Comparison of ENCODE assay signal across 10 mouse cellular contexts in the genomic region with DNA sequence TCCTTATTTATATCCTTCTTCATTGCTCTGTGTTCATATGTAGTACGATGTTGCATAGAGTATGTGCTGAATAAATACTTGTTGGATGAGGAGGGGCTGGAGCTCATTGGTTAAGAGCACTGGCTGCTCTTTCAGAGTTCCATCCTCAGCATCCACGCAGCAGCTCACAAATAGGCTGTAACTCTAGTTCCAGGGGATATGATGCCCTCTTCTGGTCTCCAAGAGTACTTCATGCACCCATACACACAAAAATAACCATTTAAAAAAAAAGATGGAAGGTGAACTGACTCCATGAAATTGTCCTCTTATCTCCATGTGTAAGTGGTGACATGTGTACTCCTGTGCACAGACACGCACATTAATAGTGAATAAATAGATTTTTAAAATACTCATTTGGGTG. TPM values are rescaled to one million over a fixed set of nuclear protein-coding genes. Genes with fewer than 3 reads are reported as not detected.
DNase-seq lines count a peak whose midpoint lies in the region; ATAC-seq and TF ChIP-seq lines count a peak whose summit lies in the region.
"Had no signal": no experiment of that assay in that cellular context is flagged by ENCODE, and none has a peak within 500 bp of the region (broad histone marks: within the 10 kb centered on the region; RNA-seq: fewer than 3 reads in every experiment).

No protein-coding gene starts in this region.

- no peak for TF ChIP-seq POLR2A in liver, adult 2 months (IDR thresholded peaks at IDR 0.05; ENCODE audit: extremely low read depth, insufficient read depth, low read length)

- peaks cover 9% of the 10 kb centered on the region for H3K36me3 ChIP-seq in liver, adult 2 months (ENCODE audit: control insufficient read depth, insufficient read depth, low read length)
- H3K36me3 ChIP-seq in ES-E14 (ENCODE audit: control insufficient read depth, insufficient read depth, low read length, poor library complexity, severe bottlenecking), result no peaks in the 10 kb centered on the region
- peaks cover 4% of the 10 kb centered on the region; the same call in 1 of the 2 replicates for H3K36me3 ChIP-seq in midbrain, embryonic 10.5 days
- H3K36me3 ChIP-seq: limb, embryonic 12.5 days had no signal

- H3K27me3 ChIP-seq in liver, adult 2 months (ENCODE audit: control insufficient read depth, insufficient read depth, low read length), result no peaks in the 10 kb centered on the region
- H3K27me3 ChIP-seq in midbrain, embryonic 10.5 days (ENCODE audit: low read depth, poor library complexity, severe bottlenecking), result no peaks in the 10 kb centered on the region
- H3K27me3 ChIP-seq: forebrain, embryonic 15.5 days; limb, embryonic 12.5 days had no signal

- 54% methylated on average over 3 of the region's 3 CpGs for WGBS in liver, adult 2 months
- 51% methylated on average over 3 of the region's 3 CpGs for WGBS in midbrain, embryonic 10.5 days

- no peak overlapping the region for H3K27ac ChIP-seq in liver, adult 2 months (replicated peaks; ENCODE audit: insufficient read depth, low read depth, low read length)
- no peak overlapping the region for H3K27ac ChIP-seq in ES-E14 (ENCODE audit: insufficient read depth, low read depth, low read length, poor library complexity, severe bottlenecking)
- no peak overlapping the region for H3K27ac ChIP-seq in midbrain, embryonic 10.5 days (replicated peaks)
- H3K27ac ChIP-seq: forebrain, embryonic 15.5 days; limb, embryonic 12.5 days had no signal

- H3K9me3 ChIP-seq in ES-E14 (ENCODE audit: control insufficient read depth, insufficient read depth, low read depth, low read length), result no peaks in the 10 kb centered on the region
- no peaks in the 10 kb centered on the region for H3K9me3 ChIP-seq in midbrain, embryonic 10.5 days (replicated peaks)
- H3K9me3 ChIP-seq: forebrain, embryonic 15.5 days had no signal

- in situ Hi-C loops in ES-E14 (cut with MboI; ENCODE audit: low sequenced_read_pairs in 2 of 2, unreplicated experiment in 2 of 2), result no loop called here

- no peak overlapping the region for H3K4me3 ChIP-seq in liver, adult 2 months (ENCODE audit: insufficient read depth, low read depth, low read length)
- no peak overlapping the region for H3K4me3 ChIP-seq in ES-E14 (ENCODE audit: insufficient read depth in 1 of 2, low read depth in 1 of 2, low read length in 2 of 2, poor library complexity in 1 of 2, severe bottlenecking in 1 of 2)
- no peak overlapping the region for H3K4me3 ChIP-seq in midbrain, embryonic 10.5 days
- H3K4me3 ChIP-seq: forebrain, embryonic 15.5 days; limb, embryonic 12.5 days had no signal

- peak; percentile 18 to 45 for DNase-seq in cerebellum, postnatal 14 days
- peak; percentile 20 for DNase-seq in liver, adult 2 months (ENCODE audit: extremely low read depth, low read depth, low spot score)
- no peak for DNase-seq in liver
- DNase-seq in ES-E14 (ENCODE audit: low read depth, low spot score), result peak; percentile 29
- DNase-seq in forelimb bud, embryonic 11.5 days (ENCODE audit: low read depth, low spot score), result peak; percentile 11
- DNase-seq in right cerebral cortex, postnatal 4 days, result no peak
- DNase-seq in midbrain, embryonic 10.5 days (ENCODE audit: low spot score), result no peak

- no peak overlapping the region for H3K9ac ChIP-seq in liver, adult 2 months (ENCODE audit: low read depth, low read length)
- H3K9ac ChIP-seq in ES-E14 (ENCODE audit: insufficient read depth, low read depth, low read length, poor library complexity, severe bottlenecking), result no peak overlapping the region
- H3K9ac ChIP-seq: forebrain, embryonic 15.5 days; limb, embryonic 12.5 days had no signal

- H3K79me2 ChIP-seq in liver, adult 2 months (ENCODE audit: control insufficient read depth, insufficient read depth, low read length), result no peaks in the 10 kb centered on the region; the same call in 1 of the 2 replicates

- H3K4me1 ChIP-seq in liver, adult 2 months (ENCODE audit: control insufficient read depth, insufficient read depth, low read length), result peaks cover 7% of the 10 kb centered on the region; the same call in 1 of the 2 replicates
- H3K4me1 ChIP-seq in ES-E14 (ENCODE audit: control insufficient read depth in 2 of 2, insufficient read depth in 2 of 2, low read length in 2 of 2, poor library complexity in 1 of 2), result no peaks in the 10 kb centered on the region
- peaks cover 5% of the 10 kb centered on the region for H3K4me1 ChIP-seq in midbrain, embryonic 10.5 days
- H3K4me1 ChIP-seq: limb, embryonic 12.5 days had no signal

- no peak for ATAC-seq in cerebellum, adult (ENCODE audit: insufficient number of reproducible peaks, low FRiP score, low TSS enrichment)
- ATAC-seq: forebrain, embryonic 15.5 days had no signal

- no peak for TF ChIP-seq CTCF in liver, adult 2 months (IDR thresholded peaks at IDR 0.05; ENCODE audit: low read depth, low read length)

TF ChIP-seq in ES-E14, 5 proteins besides CTCF, POLR2A, EP300 and RAD21:
- TF ChIP-seq ZNF384 (IDR thresholded peaks at IDR 0.05; ENCODE audit: low read depth, low read length) (no peak), HCFC1 (IDR thresholded peaks at IDR 0.05; ENCODE audit: borderline replicate concordance, insufficient read depth, low read length) (no peak), MAFK (IDR thresholded peaks at IDR 0.05; ENCODE audit: insufficient read depth, low read depth, low read length) (no peak), ZC3H11A (IDR thresholded peaks at IDR 0.05; ENCODE audit: borderline replicate concordance, low read depth, low read length) (no peak), CHD2 (IDR thresholded peaks at IDR 0.05; ENCODE audit: low read depth, low read length) (no peak)

RNA-seq across cellular contexts. Expression of gene Gripap1, which starts 3.8 kb away (rescaled TPM):
- total RNA-seq in liver, adult 2 months (2014; rRNA removed), result 11.5 and 13.5 TPM in 2 replicates
- polyA plus RNA-seq in liver, adult 2 months (2012; rRNA removed), result 14.6 and 22.2 TPM in 2 replicates
- 14.9 and 22.6 TPM in 2 replicates for total RNA-seq in ES-E14 (2012; rRNA removed)
- polyA plus RNA-seq in midbrain, embryonic 10.5 days (2016; fragmentation: Nextera tagmentation; extraction: Ambion mirVana), result 47.3 and 58.8 TPM in 2 replicates

RNA-seq across cellular contexts. Expression of gene Kcnd1, which starts 28.7 kb away (rescaled TPM):
- not detected in 2 replicates for total RNA-seq in liver, adult 2 months (2014; rRNA removed)
- polyA plus RNA-seq in liver, adult 2 months (2012; rRNA removed), result 0.11 TPM in 2 replicates
- 3.1 and 5.4 TPM in 2 replicates for total RNA-seq in ES-E14 (2012; rRNA removed)
- polyA plus RNA-seq in midbrain, embryonic 10.5 days (2016; fragmentation: Nextera tagmentation; extraction: Ambion mirVana), result 0.59 and 1.1 TPM in 2 replicates

RNA-seq across cellular contexts. Expression of gene Tfe3, which starts 31.0 kb away (rescaled TPM):
- total RNA-seq in liver, adult 2 months (2014; rRNA removed), result 4.7 and 9.4 TPM in 2 replicates
- 15.6 and 17.0 TPM in 2 replicates for polyA plus RNA-seq in liver, adult 2 months (2012; rRNA removed)
- total RNA-seq in ES-E14 (2012; rRNA removed), result 32.3 and 45.8 TPM in 2 replicates
- 27.9 and 35.8 TPM in 2 replicates for polyA plus RNA-seq in midbrain, embryonic 10.5 days (2016; fragmentation: Nextera tagmentation; extraction: Ambion mirVana)

RNA-seq across cellular contexts. Expression of gene Ccdc120, which starts 42.7 kb away (rescaled TPM):
- total RNA-seq in liver, adult 2 months (2014; rRNA removed), result 0.34 and 0.37 TPM in 2 replicates
- 1.00 and 1.1 TPM in 2 replicates for polyA plus RNA-seq in liver, adult 2 months (2012; rRNA removed)
- total RNA-seq in ES-E14 (2012; rRNA removed), result 15.8 and 22.9 TPM in 2 replicates
- polyA plus RNA-seq in midbrain, embryonic 10.5 days (2016; fragmentation: Nextera tagmentation; extraction: Ambion mirVana), result 17.0 and 17.6 TPM in 2 replicates

RNA-seq across cellular contexts. Expression of gene Otud5, which starts 47.8 kb away (rescaled TPM):
- 18.0 and 22.0 TPM in 2 replicates for total RNA-seq in liver, adult 2 months (2014; rRNA removed)
- polyA plus RNA-seq in liver, adult 2 months (2012; rRNA removed), result 14.2 and 17.0 TPM in 2 replicates
- total RNA-seq in ES-E14 (2012; rRNA removed), result 65.3 and 71.0 TPM in 2 replicates
- polyA plus RNA-seq in midbrain, embryonic 10.5 days (2016; fragmentation: Nextera tagmentation; extraction: Ambion mirVana), result 40.7 and 45.1 TPM in 2 replicates

Comparison
In these comparisons a context has a peak if more than half of its experiments do, and no peak if none do; other contexts are left out.
1. DNase-seq: peak in cerebellum, postnatal 14 days (2 of 2), liver, adult 2 months (single experiment), ES-E14 (single experiment) and forelimb bud, embryonic 11.5 days (single experiment); none in liver (single experiment), right cerebral cortex, postnatal 4 days (single experiment) and midbrain, embryonic 10.5 days (single experiment).